Mouse (Mus musculus) bone marrow, adult 2 months (tissue): ENCODE results near the gene Srrm1.

Experiments used
- CTCF ChIP-seq: fragments of 200-500 bp; IDR thresholded peaks from 2 replicates; pipeline ENCODE4 v1.5.1; 2011; ENCODE audit warnings: low read length, control low read depth; ENCODE audit not compliant: control insufficient read depth, insufficient read depth
- POLR2A ChIP-seq: fragments of 200-500 bp; IDR thresholded peaks from 2 replicates; pipeline ENCODE4 v1.6.1; 2011; ENCODE audit warnings: low read depth, mild to moderate bottlenecking, control low read depth, low read length, borderline replicate concordance; ENCODE audit not compliant: control insufficient read depth

DNA sequence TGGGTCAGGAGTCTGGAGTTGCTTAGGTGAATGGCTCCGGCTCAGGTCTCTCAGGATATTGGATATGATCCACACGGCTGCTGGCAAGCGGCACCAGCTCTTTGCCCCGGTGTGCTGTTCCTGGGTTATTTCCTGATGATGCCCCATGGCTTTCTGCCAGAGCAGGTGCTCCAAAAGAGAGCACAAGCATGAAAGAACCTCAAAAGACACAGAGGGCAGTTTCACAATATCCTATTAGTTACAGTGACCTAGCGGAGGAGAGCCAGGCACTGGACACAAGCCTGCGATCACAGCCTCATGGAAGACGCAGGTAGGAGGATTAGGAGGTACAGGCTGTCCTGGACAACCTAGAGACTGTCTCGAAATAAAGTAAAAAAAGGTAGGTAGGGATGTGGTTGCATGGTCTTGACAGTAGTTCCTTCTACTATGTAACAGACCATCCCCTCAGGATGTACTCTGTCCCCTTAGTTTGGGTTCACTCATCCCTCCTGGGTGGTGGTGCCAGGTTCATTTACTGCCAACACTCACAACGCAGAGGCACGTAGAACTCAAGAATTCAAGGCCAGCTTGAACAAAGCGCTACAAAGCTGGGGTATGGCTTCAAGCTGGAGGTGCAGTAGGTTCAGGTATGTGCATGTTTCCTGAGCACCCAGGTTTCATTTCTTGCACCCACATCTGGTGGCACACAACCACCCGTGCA lies 4.2 kb upstream of the Srrm1 start:
- TF ChIP-seq CTCF (no peak), POLR2A (no peak)
